Mouse (Mus musculus) c-Kit-positive CD71-positive TER-119-negative erythroid progenitor cells, embryonic 14.5 days (primary cell): ENCODE results near the gene Nr4a3.

ENCODE experiments used
- DNase-seq: peaks from one replicate; pipeline ENCODE4 v3.0.0-alpha.2; 2013; ENCODE audit warnings: low read depth

Gene Nr4a3

DNA sequence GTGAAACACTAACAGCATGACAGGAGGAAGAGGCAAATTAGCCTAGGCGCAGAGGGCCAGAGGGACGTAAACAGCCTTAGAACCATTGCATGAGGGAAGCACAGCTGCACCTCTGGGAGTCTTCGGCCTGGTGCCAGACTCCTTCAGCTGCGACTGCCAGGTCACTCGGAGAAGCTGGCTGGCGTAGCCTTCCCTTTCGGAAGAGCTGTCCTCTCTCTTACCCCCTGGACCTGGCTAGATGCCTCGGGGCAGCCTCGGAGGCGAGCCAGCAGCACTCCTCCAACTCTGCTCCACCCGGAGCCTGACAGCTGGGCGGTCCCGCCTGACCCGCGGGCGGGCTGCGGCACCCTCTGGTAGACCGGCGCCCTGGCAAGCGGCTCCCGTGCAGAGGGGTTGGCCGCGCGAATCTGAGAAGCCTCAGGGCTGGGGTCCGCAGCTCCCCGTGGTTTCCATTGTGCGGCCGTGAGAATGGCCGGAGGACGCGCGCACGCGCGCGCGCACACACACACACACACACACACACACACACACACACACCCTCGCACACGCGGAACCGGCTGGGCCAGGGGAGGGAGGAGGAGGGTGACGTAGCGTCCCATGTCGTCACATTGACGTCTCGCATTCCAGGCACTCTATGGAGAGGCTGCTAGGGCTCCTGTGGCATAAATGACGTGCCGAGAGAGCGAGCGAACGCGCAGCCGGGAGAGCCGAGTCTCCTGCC lies at the start of gene Nr4a3:
Nr4a3 (plus strand) TSS at position 663 of the 721 bp plus-strand sequence.
- peak; percentile 74 for DNase-seq

DNA sequence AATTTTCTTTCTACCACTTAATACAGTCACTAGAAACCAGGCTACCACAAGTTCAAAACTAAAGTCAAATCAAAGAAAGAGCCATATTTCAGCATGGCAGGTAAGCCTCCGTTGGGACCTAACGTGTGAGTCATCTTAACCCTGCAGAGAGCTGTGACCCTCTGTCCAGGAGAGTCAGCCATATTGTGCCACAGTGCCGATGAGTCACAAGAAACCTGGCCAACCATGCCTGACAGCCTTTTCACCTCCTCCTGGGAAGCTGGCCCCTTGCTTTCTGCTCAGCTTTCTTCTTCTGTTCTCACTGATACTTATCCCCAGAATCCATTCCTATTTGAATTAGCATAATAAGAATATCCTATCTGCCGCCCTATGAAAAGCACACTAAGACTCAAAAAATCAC lies 42.0 kb upstream of the Nr4a3 start:
- no peak for DNase-seq

DNA sequence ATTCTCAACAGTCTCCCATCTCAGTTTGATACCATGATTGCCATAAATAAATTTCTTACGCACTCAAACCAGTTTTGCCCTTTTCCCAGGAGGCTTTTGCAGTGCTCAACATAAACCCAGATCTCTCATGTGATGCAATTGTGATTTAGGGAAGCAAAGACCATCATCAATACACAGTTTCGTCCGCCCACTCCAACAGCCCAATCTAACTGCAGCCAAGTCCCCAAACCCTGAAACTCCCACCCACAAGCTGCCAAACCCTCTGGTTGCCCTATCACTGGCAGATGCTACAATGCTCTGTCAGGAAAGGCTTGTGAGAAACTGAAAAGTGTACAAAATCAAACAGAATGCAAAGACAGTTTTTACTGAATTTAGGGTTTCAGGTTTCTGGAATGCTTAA lies 41.5 kb upstream of the Nr4a3 start:
- DNase-seq = no peak

DNA sequence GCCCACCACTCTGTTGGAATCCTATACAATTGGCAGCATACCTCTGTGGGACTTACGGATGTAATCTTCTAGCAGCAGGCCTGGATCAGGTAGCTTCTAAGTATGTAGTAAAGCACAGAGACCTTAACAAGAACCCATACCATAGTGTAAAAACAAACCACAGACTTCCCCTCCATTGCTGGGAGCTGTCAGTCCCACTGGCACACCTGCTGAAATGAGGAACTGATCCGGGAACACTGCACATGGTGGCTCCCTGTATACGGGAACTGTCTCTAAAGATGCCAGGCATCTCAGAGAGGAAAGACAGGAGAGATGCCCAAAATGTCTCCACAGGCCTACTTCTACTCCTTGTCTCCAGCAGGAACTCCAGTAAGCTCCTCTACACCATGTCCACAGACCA lies 38.6 kb upstream of the Nr4a3 start:
- no peak for DNase-seq

DNA sequence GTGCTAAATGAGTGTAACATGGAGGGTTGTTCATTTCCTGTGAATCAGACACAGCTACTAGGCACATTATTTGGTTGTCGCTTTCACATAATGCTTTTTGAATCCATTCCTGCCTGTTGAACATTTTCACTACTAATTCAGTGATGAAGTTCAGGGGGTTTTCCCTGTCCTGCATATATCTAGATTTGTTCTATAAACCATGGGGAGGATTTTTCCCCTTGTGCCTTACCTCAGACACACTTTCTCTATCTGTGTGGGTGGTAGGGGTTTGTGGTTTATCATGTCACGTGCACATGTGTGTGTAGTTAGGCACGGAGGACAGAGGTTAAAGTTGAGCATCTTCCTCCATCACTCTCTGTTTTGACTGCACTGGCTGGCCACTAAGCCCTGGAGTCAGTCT lies 32.7 kb upstream of the Nr4a3 start:
- DNase-seq = no peak

DNA sequence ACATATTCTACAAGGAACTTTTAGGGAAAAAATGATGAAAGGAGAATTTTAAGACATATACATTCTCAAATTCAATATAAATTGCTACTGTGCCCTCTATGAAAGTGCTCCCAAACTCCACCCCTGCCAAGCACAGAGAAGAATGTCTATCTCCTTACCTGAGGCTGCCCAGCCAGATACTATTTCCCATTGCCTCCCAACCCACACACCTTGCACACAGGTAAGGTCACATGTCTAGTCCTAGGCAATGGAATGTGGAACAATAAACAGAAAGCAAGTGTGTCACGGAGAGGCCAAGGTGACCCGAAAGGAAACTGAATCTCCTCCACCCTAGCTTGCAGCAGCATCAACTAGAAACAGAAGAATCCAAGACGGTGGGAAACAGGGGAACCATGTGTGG lies 22.0 kb upstream of the Nr4a3 start:
- DNase-seq = no peak

DNA sequence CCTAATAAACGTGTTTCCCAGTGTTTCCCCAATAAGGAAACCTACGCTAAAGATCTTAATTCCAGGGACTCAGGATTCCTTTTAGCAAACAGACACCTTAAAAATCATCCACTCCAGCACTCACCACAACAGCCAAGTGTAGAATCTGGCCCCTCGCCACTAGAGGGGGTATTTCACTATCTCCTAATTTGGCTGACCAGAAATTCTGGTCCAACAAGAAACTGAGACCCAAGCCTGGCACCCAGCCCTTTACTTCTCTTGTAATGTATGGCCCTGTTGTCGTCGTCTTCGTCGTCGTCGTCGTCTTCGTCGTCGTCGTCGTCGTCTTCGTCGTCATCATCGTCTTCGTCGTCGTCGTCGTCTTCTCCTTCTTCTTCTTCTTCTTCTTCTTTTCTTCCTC lies 15.3 kb upstream of the Nr4a3 start:
- no peak for DNase-seq

DNA sequence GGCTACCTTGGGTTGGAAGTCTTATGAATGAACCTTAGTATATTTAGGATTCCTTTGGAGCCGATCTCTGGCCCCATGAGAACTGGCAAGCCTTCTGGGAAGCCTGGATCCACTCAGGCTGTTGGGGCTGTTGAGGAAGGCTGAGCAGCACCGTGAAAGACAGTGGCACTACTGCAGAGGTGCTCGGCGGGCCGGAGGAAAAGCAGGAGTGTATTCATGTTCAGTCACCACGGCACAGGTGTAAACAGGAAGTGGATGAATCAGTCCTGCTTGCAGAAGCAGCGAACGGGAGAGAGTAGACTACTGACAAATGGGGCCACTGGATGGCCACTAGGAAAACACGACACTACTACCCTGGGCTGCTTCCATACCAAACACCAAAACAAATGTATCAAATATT lies 10.7 kb upstream of the Nr4a3 start:
- DNase-seq = no peak

DNA sequence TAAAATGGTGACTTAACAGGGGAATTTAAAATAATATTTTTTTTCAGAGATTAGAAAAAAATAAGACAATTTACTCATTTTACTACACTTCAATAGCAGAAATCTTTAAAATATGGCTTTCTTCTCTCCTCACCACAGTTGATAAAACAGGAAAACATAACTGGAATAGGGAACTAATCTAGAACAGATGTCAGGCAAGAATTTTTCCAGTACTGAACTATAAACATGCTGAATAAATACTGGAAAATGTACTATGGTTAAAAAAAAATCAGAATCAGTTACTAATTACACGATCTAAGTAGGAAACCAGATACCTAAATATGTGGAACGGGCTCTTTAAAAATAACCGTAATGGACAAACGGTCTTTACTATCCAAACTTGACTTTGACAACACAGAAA lies 7.3 kb upstream of the Nr4a3 start:
- no peak for DNase-seq

DNA sequence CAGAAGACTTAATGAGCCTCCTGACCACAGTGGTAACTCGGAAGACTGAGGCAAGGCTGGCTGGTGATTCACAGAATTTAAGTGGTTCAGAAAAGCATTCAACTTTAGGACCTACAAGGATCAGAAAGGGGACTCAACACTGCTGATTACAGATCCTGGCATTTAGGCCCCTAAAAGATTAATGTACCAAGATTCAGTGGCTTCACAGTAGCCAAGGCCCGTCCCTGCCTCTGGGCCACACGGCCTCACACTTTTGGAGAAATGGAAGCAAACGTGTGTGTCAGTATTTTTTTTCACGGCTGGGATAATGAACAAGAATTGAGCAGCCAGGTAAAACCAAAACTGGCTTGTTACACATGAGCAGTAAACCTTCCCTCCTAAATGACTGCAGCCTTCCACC lies 6.1 kb upstream of the Nr4a3 start:
- DNase-seq = no peak

DNA sequence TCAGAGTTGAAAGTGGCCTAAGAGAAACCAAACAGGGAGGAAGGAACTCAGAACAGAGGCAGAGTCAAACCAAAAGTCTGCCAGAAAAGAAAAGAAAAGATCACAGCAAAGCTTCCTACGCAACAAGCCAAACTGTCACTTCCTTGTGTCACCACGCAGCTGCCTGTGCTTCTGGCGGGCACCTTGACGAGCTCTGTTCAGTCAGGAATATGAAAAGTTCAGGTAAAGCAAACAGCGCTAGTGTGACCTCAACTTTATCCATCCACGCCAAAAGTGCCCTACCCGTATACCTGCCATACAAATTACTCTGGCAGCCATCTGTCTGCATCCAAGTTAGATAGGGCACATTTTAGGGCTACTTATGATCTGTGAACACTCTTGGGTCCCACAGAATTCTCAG lies 5.2 kb upstream of the Nr4a3 start:
- DNase-seq = no peak

DNA sequence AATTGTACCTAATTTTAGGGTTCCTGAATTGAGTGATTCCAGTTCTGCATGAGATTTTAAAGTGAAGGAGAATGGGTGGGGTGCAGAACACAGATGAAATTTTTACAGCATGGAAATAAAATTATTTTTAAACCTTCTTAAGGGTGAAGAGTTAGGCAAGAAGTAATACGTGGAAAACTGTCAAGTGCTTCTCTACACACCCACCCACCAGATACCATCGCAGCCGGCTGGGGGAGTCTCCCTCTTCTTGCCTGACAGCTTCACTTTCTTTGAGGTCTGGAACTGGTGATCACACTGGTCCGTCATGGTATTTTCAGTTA lies 2.5 kb upstream of the Nr4a3 start:
- no peak for DNase-seq

DNA sequence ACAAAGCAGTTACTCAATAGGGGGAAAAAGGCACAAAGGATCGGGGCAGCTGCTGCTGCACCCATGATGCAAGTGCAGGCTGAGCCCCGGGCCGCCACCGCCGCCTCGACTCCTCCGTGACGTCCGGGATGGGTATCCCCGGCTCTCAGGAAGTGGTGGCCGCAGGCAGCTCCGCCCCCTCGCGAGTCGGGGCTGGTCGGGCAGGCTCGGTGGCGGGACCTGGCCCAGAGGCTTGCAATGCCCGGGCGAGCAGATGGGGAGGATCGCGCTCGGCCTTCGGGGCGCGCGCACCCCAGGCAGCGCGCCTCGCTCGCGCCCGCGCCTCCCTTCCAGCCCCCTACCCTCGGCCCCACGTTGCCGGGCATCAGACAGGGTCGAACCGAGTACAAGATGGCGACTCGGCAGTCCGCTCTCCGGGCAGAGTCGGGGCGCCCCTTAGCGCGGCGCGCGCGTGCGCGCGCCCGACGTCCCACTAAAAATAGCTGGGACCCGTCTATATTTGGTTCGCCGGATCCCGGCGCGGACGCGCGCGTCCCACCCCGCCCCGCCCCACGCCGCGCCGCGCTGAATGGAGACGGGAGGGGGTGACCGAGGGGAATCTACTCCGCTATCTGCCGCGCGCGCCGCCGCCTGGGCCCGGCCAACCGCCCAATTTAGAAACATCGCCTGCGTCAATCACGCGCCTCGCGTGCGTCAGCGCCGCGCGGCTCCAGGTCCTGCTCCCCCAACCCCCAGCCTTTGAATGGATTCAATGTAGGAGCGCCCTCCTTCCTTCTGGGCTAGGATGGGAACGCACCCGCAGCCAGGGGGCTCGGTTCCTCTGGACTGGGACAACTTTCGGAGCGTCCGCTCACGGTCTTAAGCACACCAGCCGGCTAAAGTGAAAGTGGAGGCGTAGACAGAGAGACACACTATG lies 1.9 kb upstream of the Nr4a3 start:
- DNase-seq = peak; percentile 84

DNA sequence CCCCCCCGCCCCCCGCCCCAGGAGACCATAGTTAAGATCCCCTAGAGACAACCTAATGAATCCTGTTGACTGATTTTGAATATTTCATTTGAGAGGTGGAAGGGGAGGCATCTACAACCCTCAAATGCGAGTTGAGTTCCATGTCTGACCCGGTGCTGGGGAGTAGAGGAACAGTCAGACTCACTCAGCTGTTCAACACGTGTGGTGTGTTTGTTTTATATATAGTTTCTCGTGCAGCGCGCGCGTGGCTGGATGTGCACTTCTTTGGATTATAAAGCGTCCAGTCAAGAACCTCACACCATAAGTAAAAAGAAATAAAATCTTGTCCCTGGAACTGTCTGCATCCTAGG lies 837 bp upstream of the Nr4a3 start:
- DNase-seq = no peak

DNA sequence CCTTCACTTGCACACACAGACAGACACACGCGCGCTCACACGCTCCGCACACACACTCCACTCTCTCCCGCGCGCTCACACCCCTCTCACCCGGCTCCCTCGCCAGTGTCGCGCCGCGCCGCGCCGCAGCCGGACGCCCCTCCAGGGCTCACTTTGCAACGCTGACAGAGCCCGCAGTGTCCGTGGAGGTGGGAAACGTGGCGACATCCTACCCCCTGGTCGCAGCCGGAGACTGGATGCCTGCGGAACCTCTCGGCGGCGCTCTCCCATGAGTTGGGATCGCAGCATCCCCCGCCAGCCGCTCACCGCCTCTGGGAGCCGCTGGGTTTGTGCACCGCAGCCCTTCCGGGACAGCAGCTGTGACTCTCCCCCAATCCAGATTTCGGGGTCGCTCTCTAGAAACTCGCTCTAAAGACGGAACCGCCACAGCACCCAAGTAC lies 348 bp downstream of the Nr4a3 start:
- DNase-seq = no peak

DNA sequence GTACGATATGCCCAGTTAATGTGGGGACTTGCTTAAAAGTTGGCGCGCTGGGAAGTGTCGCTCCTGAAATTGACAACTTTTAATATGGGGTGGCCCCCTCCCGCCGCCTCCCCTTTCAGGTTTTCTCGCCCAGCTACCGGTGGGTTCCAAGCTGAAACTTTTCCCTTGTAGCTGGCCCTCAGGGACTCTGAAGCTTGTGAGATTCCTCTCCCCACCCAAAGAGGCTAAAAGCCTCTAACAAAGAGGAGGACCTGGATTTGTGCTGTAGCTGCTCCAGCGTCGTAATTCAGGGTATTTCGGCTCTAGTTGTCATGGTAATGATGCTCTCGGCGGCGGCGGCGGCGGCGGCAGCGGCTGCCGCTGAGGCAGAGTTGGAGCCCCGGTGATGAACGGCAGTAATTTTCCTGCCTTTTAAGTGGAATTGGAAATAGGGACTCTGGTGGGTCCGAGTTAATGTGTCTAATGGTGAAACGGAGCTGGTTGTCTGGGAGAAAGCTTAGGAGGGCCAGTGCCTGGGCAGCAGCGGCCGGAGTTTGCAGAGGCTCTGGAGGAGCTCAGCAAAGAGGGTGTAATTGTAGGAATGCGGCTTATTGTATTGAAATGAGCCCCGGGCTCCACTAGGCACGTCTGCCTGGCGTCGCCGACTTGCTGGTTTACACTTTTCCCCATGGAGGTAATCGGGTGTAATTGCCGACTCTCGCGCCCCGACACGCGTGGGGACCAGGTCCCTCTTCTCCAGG lies 938 bp downstream of the Nr4a3 start:
- DNase-seq = no peak

DNA sequence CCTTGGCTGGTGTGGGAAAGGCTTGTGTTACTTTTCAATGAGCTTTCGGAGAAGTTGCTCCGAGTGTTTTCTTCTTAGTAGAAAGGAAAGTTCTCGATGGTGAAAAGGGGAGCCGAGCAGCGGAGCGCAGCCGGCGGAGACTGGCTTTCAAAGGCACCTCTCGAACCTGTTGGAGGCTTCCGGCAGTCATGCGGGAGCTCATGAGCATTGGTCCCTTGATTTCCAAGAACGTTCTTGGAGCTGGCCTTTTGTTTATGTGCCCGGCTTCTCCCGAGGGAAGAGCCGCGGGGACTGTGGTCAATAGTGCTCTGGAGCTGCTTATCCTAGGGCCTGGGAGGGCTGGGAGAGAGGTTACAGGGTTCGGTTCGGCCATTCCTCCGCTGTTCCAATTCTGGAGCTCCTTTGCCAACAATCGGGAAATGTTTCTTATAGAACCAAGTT lies 1.5 kb downstream of the Nr4a3 start:
- no peak for DNase-seq

DNA sequence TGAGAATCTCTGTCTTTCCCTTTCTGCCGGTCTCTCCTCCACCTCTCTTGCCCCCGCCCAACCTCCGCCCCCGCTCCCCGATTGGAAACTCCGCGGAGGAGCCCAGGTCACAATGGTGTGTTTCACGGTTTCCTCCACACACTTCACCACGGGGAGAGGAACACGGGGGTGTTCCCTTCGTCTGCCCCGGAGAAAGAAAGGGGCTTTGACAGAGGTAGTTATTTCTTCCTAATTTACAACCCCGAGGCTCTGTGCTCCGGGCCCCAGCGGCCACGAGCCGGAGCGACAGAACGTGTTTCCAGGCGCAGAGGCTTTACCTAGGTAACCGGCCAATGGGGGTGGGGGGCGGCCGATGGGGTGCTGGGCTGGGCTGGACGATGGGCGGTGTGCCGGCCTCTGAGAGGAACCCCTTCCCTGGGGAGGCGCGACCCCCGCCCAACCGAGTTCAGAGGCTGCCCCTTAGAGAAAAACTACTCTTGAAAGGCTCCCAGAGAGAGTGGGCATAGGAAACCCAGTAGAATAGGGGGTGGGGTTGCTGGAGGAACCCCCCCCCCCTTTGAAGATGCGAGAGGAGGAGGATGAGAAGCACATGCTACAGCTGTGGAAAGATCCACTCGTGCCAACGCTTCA lies 2.3 kb downstream of the Nr4a3 start:
- DNase-seq = no peak

DNA sequence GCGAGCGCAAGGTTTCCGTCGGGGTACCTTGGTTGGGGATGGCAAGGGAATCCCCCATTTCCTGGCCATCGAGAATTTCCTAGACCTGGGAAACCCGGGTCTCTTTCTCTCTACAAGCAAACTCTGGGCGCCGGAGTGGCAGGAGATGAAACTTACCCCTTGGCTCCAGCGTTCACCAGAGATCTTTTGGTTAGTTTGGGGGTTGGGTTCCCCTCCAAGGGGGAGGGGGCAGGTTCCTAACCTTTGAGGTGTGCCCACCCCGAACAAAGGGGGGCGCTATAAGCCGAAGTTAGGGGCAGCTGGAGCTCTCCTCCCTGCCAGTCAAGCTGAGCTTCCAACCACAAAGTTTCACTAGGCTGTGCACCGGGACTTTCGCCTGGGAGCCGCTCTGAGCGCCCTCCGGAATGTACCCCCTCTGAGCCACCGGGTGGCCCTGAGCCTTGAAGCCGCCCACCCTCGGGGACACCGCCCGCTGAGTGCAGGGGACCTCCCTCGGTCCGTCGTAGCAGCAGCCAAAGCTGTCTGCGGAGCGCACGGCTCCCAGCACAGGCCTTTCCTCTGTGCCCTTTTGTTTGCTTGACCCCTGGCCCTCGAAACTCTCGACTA lies 2.9 kb downstream of the Nr4a3 start:
- no peak for DNase-seq

DNA sequence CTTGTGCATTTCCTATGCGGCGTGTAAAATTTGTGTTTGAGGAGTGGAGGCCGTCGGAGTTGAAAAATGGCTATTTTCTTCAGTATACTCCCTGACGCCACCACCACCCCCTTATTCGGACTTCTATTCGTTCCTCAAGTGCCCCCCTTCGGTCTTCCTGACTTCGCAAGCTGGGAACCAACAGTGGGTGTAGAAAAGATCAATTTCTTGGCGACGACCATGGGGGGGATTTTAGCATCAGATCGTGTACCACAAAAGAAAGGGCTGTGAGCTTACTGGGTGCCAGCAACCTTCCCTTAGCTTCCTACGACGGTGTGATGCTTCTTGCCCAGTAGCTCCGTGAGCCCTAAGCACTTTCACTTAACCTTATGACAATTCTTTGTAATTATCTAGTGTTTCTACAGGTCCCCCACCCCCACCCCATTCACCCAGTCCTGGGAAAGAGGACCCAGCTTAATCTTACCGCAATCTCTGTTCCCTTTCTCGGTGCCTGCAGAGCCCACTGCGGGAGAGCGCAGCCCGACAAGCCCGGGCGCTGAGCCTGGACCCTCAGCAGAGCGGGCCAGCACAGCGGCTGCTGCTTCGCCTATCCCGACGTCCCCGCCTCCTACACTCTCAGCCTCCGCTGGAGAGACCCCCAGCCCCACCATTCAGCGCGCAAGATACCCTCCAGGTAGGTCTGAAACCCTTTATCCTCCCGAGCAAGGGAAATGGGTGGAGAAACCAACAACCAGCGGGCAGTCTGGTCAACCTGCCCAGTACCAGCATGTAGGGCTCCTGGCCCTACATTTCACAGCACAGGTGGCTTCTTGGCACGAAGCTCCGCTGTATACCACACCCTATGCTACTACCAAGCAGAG lies 3.7 kb downstream of the Nr4a3 start:
- DNase-seq = no peak

DNA sequence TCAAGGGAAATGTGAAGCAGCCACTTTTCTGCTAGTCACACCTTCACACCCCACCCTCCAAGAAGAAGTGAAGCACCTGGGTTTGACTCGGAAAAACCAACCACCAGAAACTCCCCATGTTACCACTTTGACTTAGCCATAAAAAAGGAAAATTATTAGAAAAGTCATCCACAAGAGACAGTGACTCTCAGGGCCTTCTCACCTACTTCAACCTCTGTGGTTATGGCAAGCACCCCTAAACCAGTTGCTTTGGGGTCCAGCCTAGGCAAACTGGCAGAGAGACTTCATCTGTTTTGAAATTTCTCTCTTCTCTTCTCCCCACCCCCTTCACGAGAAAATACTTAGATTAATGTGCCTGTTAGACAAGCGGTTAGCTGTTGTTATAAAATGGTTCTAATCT lies 5.1 kb downstream of the Nr4a3 start:
- no peak for DNase-seq
